Mouse (Mus musculus) liver, embryonic 11.5 days (tissue): ENCODE results near the gene Mip. TPM values are rescaled to one million over a fixed set of nuclear protein-coding genes. Genes with fewer than 3 reads are reported as not detected.
"Not testable (repeated sequence)": the region's sequence is repeated elsewhere in the genome, so short reads cannot be mapped to it uniquely, and the experiment has no call there.

Experiments used
- ATAC-seq: fragments of 200-750 bp; cut with Nextera tagmentation; replicated peaks from 2 replicates; pipeline ENCODE4 v1.8.0; 2017; ENCODE audit warnings: moderate number of reproducible peaks, mild to moderate bottlenecking, moderate TSS enrichment, moderate library complexity; ENCODE audit not compliant: low FRiP score
- DNase-seq: peaks from one replicate; pipeline ENCODE4 v3.0.0-alpha.2; 2017; ENCODE audit warnings: low spot score
- H3K27ac ChIP-seq: fragments of 300-500 bp; sonication (generic); 2 replicates; pipeline ENCODE4 v1.5.1; 2014; ENCODE audit warnings: mild to moderate bottlenecking, low read depth, low read length, control low read depth
- H3K27me3 ChIP-seq: fragments of 300-500 bp; sonication (generic); replicated peaks from 2 replicates; pipeline ENCODE4 v1.6.1; 2014; ENCODE audit warnings: low read length, mixed read lengths; ENCODE audit not compliant: control insufficient read depth, insufficient read depth
- H3K36me3 ChIP-seq: fragments of 300-500 bp; sonication (generic); 2 replicates; pipeline ENCODE4 v1.6.1; 2014; ENCODE audit warnings: mild to moderate bottlenecking, low read length, moderate library complexity, mixed read lengths; ENCODE audit not compliant: control insufficient read depth, insufficient read depth
- H3K4me1 ChIP-seq: fragments of 300-500 bp; sonication (generic); replicated peaks from 2 replicates; pipeline ENCODE4 v1.6.1; 2014; ENCODE audit warnings: low read length, mixed read lengths; ENCODE audit not compliant: control insufficient read depth, insufficient read depth
- H3K4me2 ChIP-seq: fragments of 300-500 bp; sonication (generic); 2 replicates; pipeline ENCODE4 v1.6.1; 2014; ENCODE audit warnings: mild to moderate bottlenecking, control low read depth, moderate library complexity
- H3K4me3 ChIP-seq: fragments of 300-500 bp; sonication (generic); 2 replicates; pipeline ENCODE4 v1.5.1; 2014; ENCODE audit warnings: low read depth, low read length, control low read depth
- H3K9ac ChIP-seq: fragments of 300-500 bp; sonication (generic); 2 replicates; pipeline ENCODE4 v1.6.1; 2014; ENCODE audit warnings: low read depth, low read length, control low read depth
- H3K9me3 ChIP-seq: fragments of 300-500 bp; sonication (generic); 2 replicates; pipeline ENCODE4 v1.6.1; 2016; ENCODE audit warnings: low read length, inconsistent platforms, mixed read lengths; ENCODE audit not compliant: control insufficient read depth
- WGBS: fragments of 180-500 bp; shearing (Covaris S2); extraction: QIAGEN DNeasy Blood & Tissue Kit; methylation state at CpG from one replicate; pipeline ENCODE4 v1.1.7; 2014; 5-methylcytosine and 5-hydroxymethylcytosine counted together
- polyA plus RNA-seq: library from polyadenylated mRNA; unstranded; fragments of >200 nt; fragmentation: Nextera tagmentation; extraction: Ambion mirVana; gene quantifications from 2 replicates; pipeline ENCODE4 v1.2.1, GENCODE M21; 2014

Mip gene
- polyA plus RNA-seq, 1 experiment from 2014 or later = 0.08 TPM

GRCm38 (mm10) chr10:128247020-128247732 is 21.5 kb downstream of the Mip start:
- DNase-seq = no peak
- no peaks in the 10 kb centered on the region for H3K27me3 ChIP-seq
- ATAC-seq = no peak
- no peaks in the 10 kb centered on the region for H3K4me1 ChIP-seq
- H3K9me3 ChIP-seq = no peaks in the 10 kb centered on the region
- no peak overlapping the region for H3K4me3 ChIP-seq
- peaks cover 54% of the 10 kb centered on the region for H3K36me3 ChIP-seq
- 84% methylated on average over 17 of the region's 17 CpGs for WGBS
- no peak overlapping the region for H3K27ac ChIP-seq
- H3K9ac ChIP-seq = no peak overlapping the region
- H3K4me2 ChIP-seq = no peak overlapping the region

GRCm38 (mm10) chr10:128250565-128250964 is 24.9 kb downstream of the Mip start:
- ATAC-seq (no peak), DNase-seq (no peak)
- H3K27ac ChIP-seq = no peak overlapping the region
- WGBS = 89% methylated on average over 13 of the region's 13 CpGs
- no peaks in the 10 kb centered on the region for H3K27me3 ChIP-seq
- H3K4me1 ChIP-seq = no peaks in the 10 kb centered on the region
- no peak overlapping the region for H3K4me3 ChIP-seq
- no peaks in the 10 kb centered on the region for H3K9me3 ChIP-seq
- no peak overlapping the region for H3K4me2 ChIP-seq
- no peak overlapping the region for H3K9ac ChIP-seq
- H3K36me3 ChIP-seq = peaks cover 49% of the 10 kb centered on the region

DNA sequence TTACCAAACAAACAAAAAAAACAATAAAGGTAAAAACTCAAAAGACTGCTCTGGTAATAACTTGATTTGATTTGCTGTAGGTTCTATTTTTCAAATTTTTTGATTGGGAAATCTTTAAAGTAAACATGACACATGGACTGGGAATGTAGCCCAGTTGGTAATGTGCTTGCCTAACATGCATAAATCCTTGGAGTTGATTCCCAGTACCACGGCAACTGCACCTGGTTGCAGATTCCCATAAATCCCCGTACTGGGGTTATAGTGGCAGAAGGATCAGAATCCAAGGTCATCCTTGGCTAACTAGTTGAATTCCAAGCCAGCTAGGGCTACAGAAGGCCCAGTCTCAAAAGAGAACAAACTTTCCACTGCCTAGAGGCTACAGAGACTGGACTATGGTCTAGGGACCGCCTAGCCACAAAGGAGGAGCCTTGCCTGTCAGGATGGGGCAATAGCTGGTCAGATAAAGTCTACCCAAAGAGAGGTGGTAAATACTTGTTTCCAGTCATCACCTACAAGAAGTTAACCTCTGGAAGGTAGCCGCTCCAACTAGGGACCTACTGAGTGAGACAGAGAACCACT is 28.1 kb downstream of the Mip start, which contains the start of gene Apon:
Apon (plus strand) TSS at position 420 of the 579 bp plus-strand sequence.
- DNase-seq = no peak
- 82% methylated on average over 4 of the region's 4 CpGs for WGBS
- ATAC-seq = no peak
- no peak within 1 kb of the TSS for H3K4me2 ChIP-seq
- H3K4me1 ChIP-seq = no peaks in the 10 kb centered on the region
- H3K9ac ChIP-seq = no peak within 1 kb of the TSS
- peaks cover 31% of the 10 kb centered on the region for H3K36me3 ChIP-seq
- H3K4me3 ChIP-seq = no peak within 1 kb of the TSS
- H3K27ac ChIP-seq = 0 out of 2 replicates have a peak within 1 kb of the TSS, but pooled peaks have one; percentile 8
- no peaks in the 10 kb centered on the region for H3K27me3 ChIP-seq
- no peaks in the 10 kb centered on the region for H3K9me3 ChIP-seq

DNA sequence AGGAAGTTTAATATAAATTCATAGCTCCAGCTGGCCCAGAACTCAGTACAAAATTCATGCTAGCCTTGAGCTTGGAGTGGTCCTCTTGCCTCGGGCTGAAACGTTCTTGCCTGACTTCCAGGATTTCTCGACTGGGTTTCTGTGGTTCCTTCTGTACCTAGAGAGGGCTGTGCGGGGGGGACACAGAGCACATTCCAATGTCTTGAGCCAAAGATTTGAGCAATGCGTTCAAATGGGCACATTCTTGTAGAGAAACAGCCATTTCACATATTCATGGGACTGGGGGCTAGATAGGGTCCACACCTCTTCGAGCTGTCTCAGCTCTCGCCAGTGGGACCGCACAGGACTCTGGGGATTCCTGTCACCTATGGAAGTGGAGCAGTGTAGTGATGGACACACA is 30.3 kb downstream of the Mip start:
- H3K9me3 ChIP-seq = no peaks in the 10 kb centered on the region
- no peak overlapping the region for H3K4me3 ChIP-seq
- H3K4me2 ChIP-seq = no peak overlapping the region
- WGBS = 90% methylated on average over 8 of the region's 8 CpGs
- no peak for ATAC-seq
- no peak for DNase-seq
- H3K9ac ChIP-seq = no peak overlapping the region
- H3K4me1 ChIP-seq = no peaks in the 10 kb centered on the region; the same call in 1 of the 2 replicates
- H3K27ac ChIP-seq = no peak overlapping the region
- peaks cover 12% of the 10 kb centered on the region for H3K36me3 ChIP-seq
- H3K27me3 ChIP-seq = no peaks in the 10 kb centered on the region

DNA sequence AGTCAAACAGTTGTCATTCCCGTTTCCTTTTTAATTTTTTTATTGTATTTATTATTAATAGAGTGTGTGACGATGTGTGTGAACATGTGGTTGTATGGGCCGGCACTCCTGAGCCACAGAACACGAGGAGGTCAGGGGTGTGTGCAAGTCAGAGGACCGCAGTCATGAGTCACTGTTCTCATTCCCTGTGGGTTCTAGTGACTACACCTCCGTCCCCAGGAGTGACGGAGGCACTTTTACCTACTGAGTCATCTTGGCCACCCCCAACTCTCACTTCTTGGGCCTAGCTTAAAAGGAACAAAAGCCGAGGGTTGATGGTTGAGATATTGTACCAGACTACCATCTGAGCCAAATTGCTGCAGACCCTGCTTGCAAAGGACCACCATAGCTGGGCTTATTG is 30.7 kb downstream of the Mip start:
- ATAC-seq (no peak), DNase-seq (no peak)
- 82% methylated on average over 8 of the region's 8 CpGs for WGBS
- Histone ChIP-seq H3K27ac (no peak overlapping the region), H3K9ac (no peak overlapping the region), H3K9me3 (no peaks in the 10 kb centered on the region), H3K27me3 (no peaks in the 10 kb centered on the region), H3K36me3 (peaks cover 12% of the 10 kb centered on the region), H3K4me3 (no peak overlapping the region), H3K4me1 (no peaks in the 10 kb centered on the region; the same call in 1 of the 2 replicates), H3K4me2 (no peak overlapping the region)

GRCm38 (mm10) chr10:128258953-128259352 is 33.3 kb downstream of the Mip start:
- no peak; the same call in 1 of the 2 replicates for ATAC-seq
- Histone ChIP-seq H3K9me3 (no peaks in the 10 kb centered on the region), H3K4me2 (no peak overlapping the region), H3K9ac (no peak overlapping the region), H3K36me3 (no peaks in the 10 kb centered on the region), H3K27ac (no peak overlapping the region), H3K4me1 (no peaks in the 10 kb centered on the region; the same call in 1 of the 2 replicates), H3K27me3 (no peaks in the 10 kb centered on the region), H3K4me3 (no peak overlapping the region)
- no peak for DNase-seq
- WGBS = 38% methylated on average over 4 of the region's 4 CpGs

- Histone ChIP-seq H3K9ac (no peak overlapping the region), H3K27me3 (no peaks in the 10 kb centered on the region), H3K9me3 (no peaks in the 10 kb centered on the region), H3K36me3 (no peaks in the 10 kb centered on the region), H3K4me2 (no peak overlapping the region), H3K4me1 (no peaks in the 10 kb centered on the region; the same call in 1 of the 2 replicates), H3K4me3 (no peak overlapping the region), H3K27ac (no peak overlapping the region)
- ATAC-seq = no peak
- 92% methylated on average over 5 of the region's 5 CpGs for WGBS
- no peak for DNase-seq
These were observed 34.3 kb downstream of the Mip start for GRCm38 (mm10) chr10:128259946-128260345.

GRCm38 (mm10) chr10:128260376-128260775 is 34.7 kb downstream of the Mip start:
- not testable (repeated sequence) for H3K9me3 ChIP-seq, H3K4me1 ChIP-seq, H3K9ac ChIP-seq, H3K27ac ChIP-seq, ATAC-seq, H3K4me2 ChIP-seq, H3K27me3 ChIP-seq, H3K4me3 ChIP-seq, H3K36me3 ChIP-seq, DNase-seq
- 80% methylated on average over 7 of the region's 7 CpGs for WGBS

DNA sequence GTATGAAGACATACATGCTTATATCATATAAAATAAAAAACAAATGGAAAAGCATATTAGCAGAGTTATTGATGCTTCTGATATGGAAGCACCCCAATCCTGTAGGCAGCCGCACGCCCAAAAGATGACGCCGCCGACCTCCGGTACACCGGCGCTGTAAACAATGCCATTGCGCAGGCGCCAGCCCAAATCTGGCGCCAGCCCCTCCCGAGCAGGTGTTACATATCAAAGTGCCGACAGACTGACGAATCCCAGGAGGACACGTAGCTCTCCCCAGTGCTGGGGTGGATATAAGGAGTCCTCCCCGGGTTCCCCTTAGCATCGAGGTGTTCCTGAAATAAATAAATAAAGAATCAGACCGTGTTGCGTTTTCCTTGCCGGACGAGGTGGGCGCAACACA is 36.7 kb downstream of the Mip start:
- H3K9me3 ChIP-seq = no peaks in the 10 kb centered on the region
- no peaks in the 10 kb centered on the region; the same call in 1 of the 2 replicates for H3K4me1 ChIP-seq
- WGBS = 77% methylated on average over 22 of the region's 22 CpGs
- ATAC-seq (no peak), DNase-seq (no peak)
- H3K4me2 ChIP-seq = no peak overlapping the region
- H3K27me3 ChIP-seq = no peaks in the 10 kb centered on the region
- no peak overlapping the region for H3K9ac ChIP-seq
- H3K36me3 ChIP-seq = no peaks in the 10 kb centered on the region
- no peak overlapping the region for H3K27ac ChIP-seq
- H3K4me3 ChIP-seq = no peak overlapping the region
